Mouse (Mus musculus) lung, postnatal 0 days (tissue): ENCODE measurements around the gene Wfdc6b. TPM values are rescaled to one million over a fixed set of nuclear protein-coding genes. Genes with fewer than 3 reads are reported as not detected.

Source experiments
- ATAC-seq: fragments of 200-750 bp; cut with Nextera tagmentation; 2 replicates; pipeline ENCODE4 v1.8.0; 2017; ENCODE audit warnings: moderate library complexity
- DNase-seq: peaks from one replicate; pipeline ENCODE4 v3.0.0-alpha.2; 2016; ENCODE audit warnings: low spot score
- H3K27ac ChIP-seq: fragments of 300-500 bp; sonication (generic); 2 replicates; pipeline ENCODE4 v1.5.1; 2014; ENCODE audit warnings: antibody characterized with exemption, mild to moderate bottlenecking, low read length, mixed read lengths
- H3K27me3 ChIP-seq: fragments of 300-500 bp; sonication (generic); replicated peaks from 2 replicates; pipeline ENCODE4 v1.6.1; 2014; ENCODE audit warnings: low read length, mixed read lengths; ENCODE audit not compliant: insufficient read depth
- H3K36me3 ChIP-seq: fragments of 300-500 bp; sonication (generic); 2 replicates; pipeline ENCODE4 v1.6.1; 2014; ENCODE audit warnings: low read length, mixed read lengths; ENCODE audit not compliant: insufficient read depth
- H3K4me1 ChIP-seq: fragments of 300-500 bp; sonication (generic); 2 replicates; pipeline ENCODE4 v1.6.1; 2014; ENCODE audit warnings: antibody characterized with exemption, low read depth, low read length, mixed read lengths; ENCODE audit not compliant: insufficient read depth
- H3K4me2 ChIP-seq: fragments of 300-500 bp; sonication (generic); replicated peaks from 2 replicates; pipeline ENCODE4 v1.6.1; 2014; ENCODE audit warnings: low read depth, mild to moderate bottlenecking, low read length, moderate library complexity, mixed read lengths
- H3K4me3 ChIP-seq: fragments of 300-500 bp; sonication (generic); 2 replicates; pipeline ENCODE4 v1.5.1; 2014; ENCODE audit warnings: low read depth, low read length
- H3K9ac ChIP-seq: fragments of 300-500 bp; sonication (generic); replicated peaks from 2 replicates; pipeline ENCODE4 v1.6.1; 2014; ENCODE audit warnings: low read depth, mild to moderate bottlenecking
- H3K9me3 ChIP-seq: fragments of 300-500 bp; sonication (generic); 2 replicates; pipeline ENCODE4 v1.6.1; 2016; ENCODE audit warnings: low read length, mixed read lengths
- CTCF ChIP-seq: IDR thresholded peaks from 2 replicates; pipeline ENCODE4 v1.5.1; 2016; ENCODE audit warnings: antibody characterized with exemption, mild to moderate bottlenecking
- EP300 ChIP-seq: IDR thresholded peaks from 2 replicates; pipeline ENCODE4 v1.6.1; 2016; ENCODE audit warnings: antibody characterized with exemption, mild to moderate bottlenecking, control low read depth
- WGBS: fragments of 180-500 bp; shearing (Covaris S2); extraction: QIAGEN DNeasy Blood & Tissue Kit; methylation state at CpG from one replicate; pipeline ENCODE4 v1.1.7; 2014; 5-methylcytosine and 5-hydroxymethylcytosine counted together
- polyA plus RNA-seq: library from polyadenylated mRNA; unstranded; fragments of >200 nt; fragmentation: Nextera tagmentation; extraction: Ambion mirVana; gene quantifications from 2 replicates; pipeline ENCODE4 v1.2.1, GENCODE M21; 2015

The Wfdc6b gene
- polyA plus RNA-seq, 1 experiment from 2014 or later = 1.3 TPM

DNA sequence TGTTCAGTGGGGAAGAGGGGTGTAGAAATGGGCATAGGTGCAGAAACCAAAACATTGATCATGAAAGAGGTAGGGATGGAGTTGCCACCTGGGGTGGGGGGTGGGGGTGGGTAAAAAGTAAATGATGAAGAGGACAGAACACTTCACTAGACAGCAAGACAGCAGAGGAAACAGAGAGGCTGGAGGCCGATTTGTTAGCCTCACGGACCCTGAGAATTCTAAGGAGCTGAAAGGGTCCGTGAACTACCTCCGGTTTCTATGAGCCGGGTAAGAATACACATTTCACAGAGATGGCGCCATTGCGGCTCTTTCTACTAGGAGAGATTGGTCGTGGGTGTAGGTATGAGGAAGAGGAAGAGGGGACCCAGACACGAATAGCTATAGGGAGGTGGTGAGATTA is 43.2 kb downstream of the Wfdc6b start, which contains the start of gene Wfdc9:
TSS of gene Wfdc9 (minus strand) at position 101 of the 400 bp plus-strand sequence.
- H3K27ac ChIP-seq = no peak within 1 kb of the TSS
- H3K27me3 ChIP-seq = no peaks in the 10 kb centered on the region
- no peaks in the 10 kb centered on the region for H3K4me1 ChIP-seq
- H3K9ac ChIP-seq = no peak within 1 kb of the TSS
- H3K4me3 ChIP-seq = no peak within 1 kb of the TSS
- H3K36me3 ChIP-seq = no peaks in the 10 kb centered on the region
- no peaks in the 10 kb centered on the region for H3K9me3 ChIP-seq
- TF ChIP-seq CTCF = no peak
- no peak for TF ChIP-seq EP300
- ATAC-seq (no peak), DNase-seq (no peak)
- WGBS = 80% methylated on average over 9 of the region's 9 CpGs
- no peak within 1 kb of the TSS for H3K4me2 ChIP-seq

- DNase-seq = no peak
- Histone ChIP-seq H3K4me1 (no peaks in the 10 kb centered on the region), H3K9ac (no peak overlapping the region), H3K27ac (no peak overlapping the region), H3K27me3 (no peaks in the 10 kb centered on the region), H3K9me3 (no peaks in the 10 kb centered on the region), H3K4me3 (no peak overlapping the region), H3K36me3 (no peaks in the 10 kb centered on the region), H3K4me2 (no peak overlapping the region)
- ATAC-seq = no peak
- 82% methylated on average over 7 of the region's 7 CpGs for WGBS
- TF ChIP-seq EP300 (no peak), CTCF (no peak)
Observed at GRCm38 (mm10) chr2:164664851-164665250, 51.5 kb downstream of the Wfdc6b start.

Other genes starting within 250 kb of the Wfdc6b start
- gene Slpi, start 224.4 kb upstream of the Wfdc6b start, polyA plus RNA-seq = 79.5 and 106 TPM in 2 replicates
- gene Rbpjl, start 210.4 kb upstream of the Wfdc6b start, polyA plus RNA-seq = 29.7 and 42.6 TPM in 2 replicates
- 71.4 and 81.2 TPM in 2 replicates for gene Matn4, start 208.4 kb upstream of the Wfdc6b start, polyA plus RNA-seq
- 217 and 289 TPM in 2 replicates for gene Sdc4, start 169.6 kb upstream of the Wfdc6b start, polyA plus RNA-seq
- 63.5 and 66.2 TPM in 2 replicates for gene Sys1, start 156.6 kb upstream of the Wfdc6b start, polyA plus RNA-seq
- gene Gm20458, start 152.6 kb upstream of the Wfdc6b start, polyA plus RNA-seq = 23.5 and 32.9 TPM in 2 replicates
- gene Trp53tg5, start 139.8 kb upstream of the Wfdc6b start, polyA plus RNA-seq = not detected in 2 replicates
- gene Dbndd2, start 127.4 kb upstream of the Wfdc6b start, polyA plus RNA-seq = 39.9 and 44.6 TPM in 2 replicates
- 45.5 and 54.8 TPM in 2 replicates for gene Pigt, start 116.0 kb upstream of the Wfdc6b start, polyA plus RNA-seq
- gene Wfdc2, start 51.1 kb upstream of the Wfdc6b start, polyA plus RNA-seq = 1,345 and 1,354 TPM in 2 replicates
- gene Spint3, start 40.1 kb upstream of the Wfdc6b start, polyA plus RNA-seq = not detected in 2 replicates
- 0.93 and 1.0 TPM in 2 replicates for gene Wfdc6a, start 28.1 kb upstream of the Wfdc6b start, polyA plus RNA-seq
- not detected in 2 replicates for gene Eppin, start 19.9 kb upstream of the Wfdc6b start, polyA plus RNA-seq
- 0.36 and 0.43 TPM in 2 replicates for gene Wfdc8, start 104 bp downstream of the Wfdc6b start, polyA plus RNA-seq
- gene Wfdc16, start 25.3 kb downstream of the Wfdc6b start, polyA plus RNA-seq = not detected in 2 replicates
- 0.57 and 0.88 TPM in 2 replicates for gene Wfdc10, start 42.5 kb downstream of the Wfdc6b start, polyA plus RNA-seq
- gene Wfdc9, start 43.1 kb downstream of the Wfdc6b start, polyA plus RNA-seq = not detected in 2 replicates
- gene Wfdc11, start 60.6 kb downstream of the Wfdc6b start, polyA plus RNA-seq = not detected in 2 replicates
- 1.3 and 1.9 TPM in 2 replicates for gene Wfdc13, start 71.6 kb downstream of the Wfdc6b start, polyA plus RNA-seq
- not detected in 2 replicates for gene Spint4, start 85.0 kb downstream of the Wfdc6b start, polyA plus RNA-seq
- not detected in 2 replicates for gene Spint5, start 101.8 kb downstream of the Wfdc6b start, polyA plus RNA-seq
- 6.4 and 6.6 TPM in 2 replicates for gene Wfdc3, start 132.4 kb downstream of the Wfdc6b start, polyA plus RNA-seq
- 47.1 and 47.2 TPM in 2 replicates for gene Dnttip1, start 132.5 kb downstream of the Wfdc6b start, polyA plus RNA-seq
- gene Ube2c, start 156.4 kb downstream of the Wfdc6b start, polyA plus RNA-seq = 21.1 and 33.3 TPM in 2 replicates
- 0.47 and 1.2 TPM in 2 replicates for gene Tnnc2, start 166.4 kb downstream of the Wfdc6b start, polyA plus RNA-seq
- gene Snx21, start 172.3 kb downstream of the Wfdc6b start, polyA plus RNA-seq = 27.4 and 28.6 TPM in 2 replicates
- gene Acot8, start 191.4 kb downstream of the Wfdc6b start, polyA plus RNA-seq = 17.8 and 18.9 TPM in 2 replicates
- 4.3 and 5.3 TPM in 2 replicates for gene Zswim3, start 191.6 kb downstream of the Wfdc6b start, polyA plus RNA-seq
- gene Zswim1, start 209.2 kb downstream of the Wfdc6b start, polyA plus RNA-seq = 7.7 and 8.1 TPM in 2 replicates
- not detected in 2 replicates for gene Spata25, start 215.0 kb downstream of the Wfdc6b start, polyA plus RNA-seq
- gene Ctsa, start 219.4 kb downstream of the Wfdc6b start, polyA plus RNA-seq = 146 and 147 TPM in 2 replicates
- gene Neurl2, start 219.9 kb downstream of the Wfdc6b start, polyA plus RNA-seq = 5.4 and 6.5 TPM in 2 replicates
- gene Pltp, start 244.2 kb downstream of the Wfdc6b start, polyA plus RNA-seq = 286 and 314 TPM in 2 replicates